Mouse (Mus musculus): ENCODE measurements around the gene Vrk1.

The Vrk1 gene

DNA sequence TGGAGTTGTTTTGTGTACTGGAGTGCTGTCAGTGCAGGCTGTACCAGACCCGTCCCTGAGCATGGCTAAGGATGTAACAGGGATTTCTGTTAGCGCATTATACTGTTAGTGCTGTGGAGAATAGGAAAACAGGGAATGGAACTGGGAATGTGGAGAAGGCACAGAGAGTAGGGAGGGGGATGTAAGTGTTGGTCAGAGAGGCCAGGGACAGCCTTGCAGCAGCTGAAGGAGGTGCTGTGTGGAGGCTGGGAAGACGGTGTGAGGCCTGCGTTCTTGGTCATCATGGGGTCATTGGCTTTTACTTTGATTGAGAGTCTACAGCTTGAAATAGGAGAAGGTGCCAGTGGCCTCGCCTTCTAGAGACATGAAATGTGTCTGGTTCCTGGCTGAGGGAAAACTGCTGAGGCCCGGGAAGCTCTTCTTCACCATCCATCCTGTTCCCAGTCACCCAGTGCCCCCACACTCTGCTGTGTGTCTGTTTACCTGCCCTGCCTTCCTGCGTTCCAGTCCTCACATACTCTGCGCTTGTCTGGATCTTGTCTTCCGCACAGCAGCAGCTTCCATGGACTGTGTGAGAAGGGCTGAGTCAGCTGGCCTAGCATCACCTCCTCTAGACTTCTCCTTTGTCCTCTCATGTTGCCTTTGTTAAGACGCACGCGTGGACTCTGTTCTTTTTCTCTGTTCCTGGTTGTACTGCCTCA lies 50.0 kb downstream of the Vrk1 start:
- no peak for DNase-seq

DNA sequence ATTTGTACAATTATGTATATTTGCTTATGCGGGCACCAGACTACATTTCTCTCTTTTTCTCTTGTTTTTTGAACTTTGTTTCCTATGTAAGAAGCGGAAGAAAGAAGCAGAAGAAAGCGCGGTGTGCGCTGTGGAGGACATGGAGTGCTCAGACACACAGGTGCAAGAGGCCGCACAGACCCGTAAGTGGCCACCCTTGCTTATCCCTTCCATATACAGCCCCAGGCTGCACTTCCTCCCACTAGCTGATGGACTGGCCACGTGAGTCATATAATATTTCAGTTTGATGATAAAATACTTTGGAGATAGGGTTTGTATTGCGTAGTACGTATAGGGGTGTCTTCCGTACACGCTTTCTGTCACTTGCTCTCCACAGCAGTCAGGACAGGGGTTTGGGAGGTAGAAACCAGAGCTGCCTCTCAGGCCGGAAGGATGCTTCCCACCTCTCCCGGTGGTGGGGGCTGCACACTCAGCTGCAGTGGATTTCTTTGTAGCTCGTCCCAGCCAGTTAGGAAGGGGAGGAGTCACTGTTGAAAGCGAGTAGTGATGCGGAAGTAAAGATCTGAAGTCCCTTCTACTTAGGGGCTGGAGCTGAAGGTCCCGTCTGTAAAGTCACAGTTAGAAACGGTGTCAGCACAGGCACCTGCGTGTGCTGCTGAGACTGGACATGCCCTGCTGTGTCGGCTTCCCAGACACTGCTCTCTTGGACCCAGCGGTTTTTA lies 60.6 kb downstream of the Vrk1 start:
- no peak for DNase-seq

DNA sequence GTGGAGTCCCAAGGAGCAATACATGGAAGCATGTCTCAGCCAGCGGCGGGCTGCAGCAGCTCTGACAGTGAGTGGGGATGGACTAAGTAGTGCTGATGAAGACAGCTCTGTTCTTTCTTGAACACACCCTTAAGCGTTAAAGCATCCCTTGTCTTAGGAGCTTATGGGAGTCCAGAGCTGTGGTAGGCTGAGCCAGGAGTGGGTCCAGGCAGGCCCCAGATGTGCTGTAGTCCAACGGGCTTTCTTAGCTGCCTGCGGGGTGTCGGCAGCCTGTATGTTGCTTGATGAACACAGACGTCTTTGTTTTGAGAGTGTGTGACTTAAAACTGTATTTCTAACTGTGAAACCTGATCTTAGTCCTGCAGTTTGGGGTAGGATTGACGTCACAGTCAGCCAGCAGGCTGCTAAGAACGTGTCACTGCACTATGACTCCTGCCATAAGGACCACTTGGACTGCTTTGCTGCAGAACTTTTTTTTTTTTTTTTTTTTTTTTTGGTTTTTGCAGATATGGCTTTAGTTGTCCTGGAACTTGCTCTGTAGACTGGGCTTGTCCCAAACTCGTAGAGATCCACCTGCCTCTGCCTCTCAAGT lies 61.6 kb downstream of the Vrk1 start:
- DNase-seq, result no peak

DNA sequence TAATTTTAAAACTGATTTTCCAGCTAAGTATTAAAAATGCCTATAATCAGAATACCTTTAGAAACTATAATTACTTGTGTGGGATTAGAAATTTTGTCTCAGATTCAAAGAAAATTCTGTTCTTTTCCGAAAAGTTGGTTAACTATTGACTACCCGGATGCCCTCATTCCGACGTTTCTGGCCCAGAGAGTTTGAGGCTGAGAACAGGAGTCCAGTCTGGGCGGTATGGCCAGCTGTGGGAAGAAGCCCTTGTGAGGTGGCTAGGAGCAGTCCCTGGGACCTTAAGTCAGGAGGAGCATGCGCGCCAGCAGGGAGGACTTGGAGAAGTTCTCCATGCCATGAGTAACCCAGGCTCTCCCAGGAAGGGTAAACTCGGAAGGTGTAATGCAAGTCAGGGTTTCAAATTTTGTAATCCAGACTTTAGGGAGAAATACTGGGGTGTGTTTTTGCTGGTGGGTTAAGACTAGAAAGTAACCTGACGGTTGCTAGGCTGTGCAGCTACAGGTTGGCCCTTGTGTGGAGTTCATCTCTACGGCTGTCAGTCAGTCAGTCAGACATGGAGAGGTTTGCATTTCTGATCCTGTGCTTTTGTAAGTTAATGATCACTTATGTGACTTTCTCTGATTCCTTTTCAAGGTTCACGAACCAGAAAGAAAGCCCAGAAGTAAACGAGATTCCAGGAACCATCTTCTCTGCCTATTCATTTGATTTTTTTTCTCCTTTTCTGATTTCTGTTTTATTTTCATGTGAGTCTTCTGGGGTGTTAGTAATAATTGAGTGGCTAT lies 64.5 kb downstream of the Vrk1 start:
- no peak for DNase-seq

DNA sequence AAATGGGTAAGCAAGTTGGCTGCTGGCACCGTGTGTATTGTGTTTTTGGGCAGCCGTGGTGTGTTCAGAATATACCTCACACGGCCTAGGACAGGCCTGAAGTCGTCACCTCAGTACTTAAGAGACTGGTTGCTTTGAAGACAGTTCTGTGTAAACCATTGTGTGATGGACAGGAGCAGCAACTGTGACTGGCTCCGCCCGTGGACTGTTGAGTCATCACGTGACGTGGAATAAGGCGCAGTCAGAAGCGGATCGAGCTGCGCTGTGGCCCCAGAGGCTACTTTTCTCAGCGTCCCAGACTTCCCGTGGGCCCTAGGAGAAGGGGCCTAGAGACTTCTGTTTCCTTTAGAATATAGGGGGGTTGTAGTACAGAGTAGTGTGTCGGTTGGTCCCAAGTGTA lies 66.1 kb downstream of the Vrk1 start:
- DNase-seq, result no peak

DNA sequence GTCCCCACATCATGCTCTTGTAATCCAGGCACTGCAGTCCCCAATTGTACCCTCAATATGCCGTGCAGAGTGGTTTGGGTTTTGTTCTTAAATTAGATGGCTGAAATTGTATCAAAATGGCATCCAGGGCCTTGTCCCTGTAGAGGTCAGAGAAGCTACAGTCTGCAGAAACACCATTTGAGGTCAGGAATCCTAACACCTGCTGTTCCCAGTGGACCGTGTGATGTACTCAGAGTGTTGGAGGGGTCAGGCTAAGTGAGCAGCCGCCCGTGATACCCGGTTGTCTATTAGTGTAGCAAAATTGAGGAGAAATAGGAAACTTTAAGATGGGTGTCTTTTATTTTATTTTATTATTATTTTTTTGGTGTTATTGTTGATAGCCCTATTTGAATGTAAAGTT lies 70.5 kb downstream of the Vrk1 start:
- DNase-seq, result no peak

DNA sequence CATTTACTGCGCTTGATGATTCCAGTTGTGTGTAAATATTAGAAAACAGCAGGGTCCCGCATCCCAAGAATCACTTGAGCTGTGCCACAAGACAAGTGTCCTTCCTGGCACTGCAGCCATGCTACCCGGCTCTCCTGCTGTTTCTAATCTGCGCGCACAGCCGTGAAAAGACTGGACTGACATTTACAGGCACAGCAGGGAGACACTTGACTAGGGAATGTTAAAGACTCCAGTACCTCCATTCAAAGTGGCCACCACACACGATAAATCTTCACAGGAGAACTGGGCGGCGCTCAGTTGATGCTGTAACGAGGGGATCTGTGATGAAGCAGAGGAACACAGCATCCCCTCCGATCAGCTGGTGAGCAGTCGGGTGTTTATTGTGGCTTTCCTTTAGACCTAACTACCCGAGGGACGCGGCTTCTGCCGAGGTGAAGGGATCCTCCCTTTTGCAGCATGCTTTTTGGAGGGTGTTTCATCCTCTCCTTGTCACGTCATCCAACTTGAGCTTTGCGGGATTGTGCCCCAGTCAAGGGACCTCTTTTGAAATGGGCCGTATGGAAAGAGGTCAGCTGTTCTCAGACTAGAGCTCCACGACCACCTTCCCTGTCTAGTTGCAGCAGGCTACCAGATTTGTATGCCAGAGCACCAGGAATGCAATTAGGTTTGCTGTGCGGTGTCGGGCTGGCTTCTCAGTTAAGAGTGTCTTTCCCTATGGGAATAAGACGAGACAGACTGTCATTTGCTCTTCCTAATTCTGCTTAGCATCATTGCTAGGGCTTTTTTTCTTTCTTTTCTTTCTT lies 71.1 kb downstream of the Vrk1 start:
- DNase-seq, result no peak

DNA sequence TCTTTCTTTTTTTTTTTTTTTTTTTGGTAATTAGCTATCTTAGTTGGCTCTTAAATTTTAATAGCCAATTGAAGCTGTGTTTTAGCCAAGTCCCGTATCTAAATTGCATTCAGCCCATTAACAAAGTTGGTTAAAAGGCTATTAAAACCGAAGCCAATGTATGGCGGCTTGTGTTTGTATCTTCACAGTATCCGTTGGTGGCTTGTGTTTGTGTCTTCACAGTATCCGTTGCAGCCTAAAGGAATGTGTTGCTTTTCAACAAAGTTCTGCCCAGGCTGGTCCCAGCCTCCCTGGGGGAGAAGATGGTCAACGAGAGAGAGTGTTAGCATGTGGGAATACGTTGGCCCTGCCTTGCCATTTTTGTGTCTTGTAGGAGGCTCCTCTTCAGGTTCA lies 71.7 kb downstream of the Vrk1 start:
- DNase-seq, result no peak

DNA sequence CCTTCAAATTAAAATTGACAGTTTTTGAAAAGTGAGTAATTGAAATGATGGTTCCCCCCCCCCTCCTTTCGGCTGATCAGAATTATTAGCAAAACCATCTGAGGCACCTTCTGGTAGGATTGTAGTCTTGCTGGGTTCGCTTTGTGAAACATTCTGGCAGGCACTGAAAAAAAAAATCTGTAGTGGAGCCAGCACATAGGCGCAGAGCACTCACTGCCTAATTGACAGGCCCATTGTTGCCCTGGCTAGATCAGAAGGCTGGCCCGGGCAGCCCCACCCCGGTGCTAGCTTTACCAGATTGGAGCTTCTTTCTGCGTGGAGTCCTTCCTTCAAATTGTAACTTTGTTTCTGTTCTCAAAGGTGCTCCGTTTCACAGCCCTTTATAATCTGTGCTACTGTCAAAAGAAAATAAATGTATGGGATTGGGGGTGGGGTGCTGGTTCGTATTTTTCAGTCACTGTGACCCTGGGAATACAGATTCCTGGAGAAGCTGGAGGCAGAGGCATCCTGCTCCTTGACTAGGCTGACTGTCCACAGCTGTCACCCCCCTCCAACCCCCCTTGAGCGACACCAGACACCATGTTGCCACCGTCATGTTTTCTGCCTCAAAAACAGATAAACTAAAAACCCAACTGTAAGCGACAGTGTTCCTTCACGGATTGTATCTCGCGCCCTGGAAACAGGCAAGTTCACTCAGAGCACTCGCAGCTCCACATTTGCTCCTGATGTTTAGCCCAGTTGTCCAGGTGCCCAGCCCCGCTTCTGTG lies 72.3 kb downstream of the Vrk1 start:
- no peak for DNase-seq

DNA sequence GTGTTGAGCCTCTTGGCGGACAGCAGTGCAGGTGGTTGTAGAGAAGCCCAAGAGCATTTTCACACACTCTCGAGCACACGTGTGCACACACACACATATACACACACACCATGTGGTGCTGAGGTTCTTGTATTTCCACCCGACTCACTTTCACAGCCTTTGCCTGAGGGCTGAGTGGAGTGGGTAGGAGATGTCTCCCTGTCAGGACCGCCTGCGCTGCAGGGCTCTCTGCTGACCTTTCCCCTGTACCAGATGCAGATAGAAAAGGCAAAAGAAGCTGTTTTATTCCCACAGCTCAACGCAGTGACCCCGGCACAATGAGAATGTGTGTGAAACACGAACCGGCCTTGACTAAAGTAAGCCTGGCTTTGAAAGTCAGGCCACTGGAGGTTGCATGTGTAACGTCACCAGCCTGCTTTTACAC lies 72.9 kb downstream of the Vrk1 start:
- DNase-seq, result no peak

DNA sequence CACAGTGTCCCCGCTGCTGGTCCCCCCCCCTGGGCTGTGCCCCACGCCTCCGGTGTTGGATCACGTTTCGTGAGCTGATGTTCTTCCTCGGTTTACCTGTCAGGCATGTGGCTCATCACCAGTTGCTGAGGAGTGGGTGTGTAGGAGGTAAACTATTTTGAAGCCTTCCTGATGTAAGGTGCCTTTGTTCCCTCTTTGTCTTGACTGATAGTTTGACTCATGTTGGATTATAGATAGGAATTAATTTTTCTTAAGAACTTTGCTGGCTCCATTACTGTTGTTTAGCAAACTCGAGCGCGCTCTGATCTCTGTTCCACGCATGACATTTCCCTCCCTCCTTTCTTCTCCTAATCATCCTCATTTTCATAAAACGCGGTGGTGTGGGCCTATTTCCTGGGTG lies 74.1 kb downstream of the Vrk1 start:
- DNase-seq, result no peak

DNA sequence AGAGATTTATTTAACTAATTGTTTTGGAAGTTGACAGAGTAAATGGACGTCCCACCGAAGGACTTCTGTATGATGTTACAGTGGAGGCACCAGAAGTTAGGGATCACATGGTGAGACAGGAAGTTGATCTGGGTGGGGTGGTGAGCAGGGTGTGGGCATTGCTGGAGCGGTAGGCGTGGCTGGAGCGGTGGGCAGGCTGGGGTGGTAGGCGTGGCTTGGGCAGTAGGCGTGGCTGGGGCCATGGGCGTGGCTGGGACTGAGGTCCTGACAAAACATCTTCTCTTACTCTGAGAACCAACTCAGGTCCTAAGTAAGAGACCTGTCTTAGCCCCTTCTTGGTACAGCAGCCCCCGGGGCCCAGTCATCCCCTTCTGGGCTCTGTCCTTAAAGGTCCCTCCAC lies 84.8 kb downstream of the Vrk1 start:
- DNase-seq, result no peak

DNA sequence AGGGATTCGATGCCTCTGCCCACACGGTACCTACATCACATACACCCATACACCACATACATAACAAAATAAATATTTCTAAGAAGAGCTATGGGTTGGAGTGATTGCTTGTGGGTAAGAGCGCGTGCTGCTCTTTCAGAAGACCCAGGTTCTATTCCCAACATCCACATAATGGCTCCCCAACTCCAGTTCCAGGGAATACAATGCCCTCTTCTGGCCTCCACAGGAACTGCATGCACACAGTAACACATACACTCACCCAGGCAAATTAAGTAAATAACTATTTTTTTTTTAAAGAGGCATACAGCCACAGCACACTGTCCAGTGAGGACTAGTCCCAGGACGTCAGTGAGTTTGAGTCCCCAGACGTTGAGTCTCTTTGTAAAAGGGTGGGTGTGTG lies 92.0 kb downstream of the Vrk1 start:
- no peak for DNase-seq

DNA sequence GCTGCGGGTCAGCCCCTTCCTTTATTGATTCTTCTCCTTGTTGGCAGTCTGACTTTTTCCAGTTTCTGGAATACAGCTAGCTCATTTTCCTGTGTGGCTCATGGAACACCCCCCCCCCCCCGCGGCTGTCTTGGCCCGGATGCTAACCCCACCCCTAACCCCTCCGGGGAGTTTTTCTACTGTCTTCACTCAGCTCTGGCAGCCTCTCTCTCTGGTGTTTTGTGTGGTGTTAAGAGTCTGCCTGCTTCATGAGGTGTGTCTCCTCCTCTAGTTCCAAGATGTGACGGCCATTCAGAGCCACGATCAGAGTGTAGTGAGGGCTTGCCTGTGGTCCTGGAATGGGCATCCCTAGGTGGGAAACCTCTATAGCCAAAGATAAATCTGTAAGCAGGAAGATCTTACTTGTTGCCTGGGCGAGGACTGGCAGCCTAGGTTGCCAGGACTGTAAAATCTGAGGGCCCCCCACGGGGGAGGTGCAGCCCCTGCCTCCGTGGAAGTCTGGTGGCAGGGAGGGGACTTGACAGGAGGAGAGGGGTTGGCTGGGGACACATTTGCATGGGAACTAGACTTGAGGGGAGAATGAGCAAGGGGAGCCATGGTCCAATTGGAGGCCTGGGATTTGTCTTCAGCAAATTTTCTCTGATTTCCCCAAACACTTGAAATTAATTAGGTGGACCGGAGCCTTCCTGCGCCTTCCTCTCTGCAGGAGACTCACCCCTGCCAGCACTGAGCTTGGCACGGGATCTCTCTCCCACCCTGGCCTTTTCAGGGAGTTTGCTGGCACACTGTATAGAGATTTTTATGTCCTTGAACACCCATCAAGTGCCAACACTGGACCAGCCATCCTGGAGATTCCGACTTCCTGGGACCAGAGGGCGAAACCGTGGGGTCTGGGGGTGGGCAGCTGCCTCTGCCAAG lies 93.0 kb downstream of the Vrk1 start:
- DNase-seq, result no peak

DNA sequence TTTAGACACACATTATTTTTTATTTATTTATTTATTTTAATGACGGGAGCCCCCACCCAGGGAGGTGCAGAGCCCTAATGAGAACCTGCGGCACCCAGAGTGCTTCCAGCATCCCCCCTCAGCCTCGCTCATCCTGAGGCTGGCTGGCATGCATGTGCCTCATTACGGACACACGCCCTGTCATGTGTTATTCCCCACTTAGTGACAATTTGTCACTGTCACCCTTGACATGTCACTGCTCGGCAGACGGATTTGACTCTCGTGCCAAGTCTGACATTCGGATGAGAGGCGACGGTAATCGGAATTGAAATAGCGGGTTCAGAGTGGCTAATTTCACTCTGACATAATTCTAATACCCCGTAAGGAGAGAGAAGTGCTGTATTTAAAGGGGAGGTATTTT lies 97.2 kb downstream of the Vrk1 start:
- no peak for DNase-seq

DNA sequence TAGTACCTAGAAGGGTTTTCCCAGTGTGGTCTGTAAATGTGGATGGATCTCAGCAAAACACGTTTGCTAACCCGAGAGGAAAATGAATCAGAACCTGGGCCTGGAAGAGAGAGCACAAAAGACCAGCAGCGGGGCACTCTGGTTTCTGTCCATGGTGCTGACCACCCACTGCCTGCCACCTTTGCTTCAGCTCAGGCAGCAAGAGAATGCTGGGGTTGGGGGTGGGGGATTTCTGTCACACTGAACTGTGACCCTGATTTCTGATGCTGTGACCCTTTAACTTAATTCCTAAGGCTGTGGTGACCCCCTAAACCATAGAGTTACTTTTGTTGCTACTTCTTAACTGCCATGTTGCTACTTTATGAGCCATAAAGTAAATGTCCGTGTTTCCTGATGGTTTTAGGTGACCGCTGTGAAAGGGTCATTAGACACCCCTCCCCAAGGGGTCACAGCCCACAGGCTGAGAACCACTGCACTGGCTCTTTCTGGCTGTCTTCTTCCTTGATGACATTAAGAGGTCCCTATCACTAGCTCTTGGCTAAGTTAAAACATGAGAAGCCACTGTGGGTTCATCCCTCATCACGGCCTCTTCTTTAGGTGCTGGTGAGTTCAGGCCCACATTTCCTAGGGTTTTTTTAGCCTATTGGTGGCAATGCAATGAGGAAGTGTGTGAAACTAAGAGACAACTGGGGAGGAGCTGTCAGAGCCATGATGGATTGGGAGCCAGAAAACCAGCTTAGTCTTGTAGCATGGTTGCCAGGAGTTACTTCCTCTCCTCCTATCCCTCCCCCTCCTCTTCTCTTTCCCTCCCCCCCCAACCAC lies 105.3 kb downstream of the Vrk1 start:
- peak; percentile 11 for DNase-seq

DNA sequence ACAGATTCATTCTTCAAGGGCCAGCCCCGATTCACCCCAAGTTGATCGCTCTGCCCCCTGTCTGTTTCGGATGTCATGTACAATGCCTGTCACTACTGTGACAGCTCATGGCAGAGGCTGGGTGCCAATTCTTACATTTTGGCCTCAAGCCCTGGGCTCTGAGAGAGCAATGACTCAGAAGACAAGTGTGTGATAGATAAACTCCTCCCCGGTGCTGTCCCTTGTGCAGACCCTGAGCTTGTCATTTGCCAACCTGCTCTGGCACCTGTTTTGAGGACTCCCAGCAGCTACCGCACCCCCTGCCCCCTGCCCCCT lies 105.8 kb downstream of the Vrk1 start:
- no peak for DNase-seq

DNA sequence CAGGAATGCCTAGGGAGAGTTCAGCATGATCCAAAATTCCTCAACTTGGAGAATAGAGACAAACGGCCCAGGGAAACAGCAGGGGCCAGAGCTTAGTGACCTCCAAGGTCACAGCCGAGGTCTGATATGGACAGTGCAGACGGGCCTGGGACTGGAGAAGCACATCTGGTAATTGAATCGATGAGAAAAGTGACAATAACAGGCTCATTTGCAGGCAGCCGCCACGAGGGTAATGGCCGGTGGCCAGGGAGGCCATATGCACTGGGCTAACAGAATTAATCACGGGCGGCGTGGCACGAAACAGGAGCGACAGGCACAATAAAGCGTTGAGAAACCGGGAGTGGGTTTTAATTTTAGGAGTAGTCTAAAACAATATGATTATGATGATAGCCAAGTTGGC lies 113.2 kb downstream of the Vrk1 start:
- no peak for DNase-seq

DNA sequence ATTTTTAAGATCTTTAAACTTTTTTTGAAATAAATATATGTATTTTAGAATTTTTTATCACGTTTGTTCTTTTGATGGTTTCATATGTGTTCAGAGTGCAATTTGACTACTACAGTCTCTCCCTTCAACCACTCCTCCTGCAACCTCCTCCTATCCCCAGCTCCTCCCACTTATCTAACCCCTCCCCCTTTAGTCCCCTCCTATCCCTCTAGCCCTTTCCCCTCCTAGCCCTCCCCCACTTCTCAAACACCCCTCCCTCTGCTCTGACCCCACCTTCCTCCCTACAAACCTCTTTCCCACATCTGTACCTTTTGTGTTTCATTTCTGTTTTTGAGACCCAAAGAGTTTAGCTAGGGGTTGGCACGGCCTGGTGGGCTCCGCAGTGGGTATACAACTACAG lies 114.6 kb downstream of the Vrk1 start:
- no peak for DNase-seq

All from thymus, postnatal 25 days (tissue).